Mouse (Mus musculus) megakaryocyte progenitor cell, adult 5-6 weeks (primary cell): ENCODE measurements around the gene Samsn1. TPM values are rescaled to one million over a fixed set of nuclear protein-coding genes. Genes with fewer than 3 reads are reported as not detected.
A peak's percentile ranks its signal among the peaks of the same experiment; 100 is the strongest.
"Not testable (repeated sequence)": the region's sequence is repeated elsewhere in the genome, so short reads cannot be mapped to it uniquely, and the experiment has no call there.

ENCODE experiments used
- ATAC-seq: replicated peaks from 2 replicates; pipeline ENCODE4 v1.8.0; 2016; ENCODE audit warnings: mild to moderate bottlenecking, moderate TSS enrichment, inconsistent platforms; ENCODE audit not compliant: poor library complexity
- total RNA-seq, 2 experiments: library from RNA; stranded (forward) in 1 of 2; stranded (reverse) in 1 of 2; fragments of 157-497, 149-512 nt in 1 of 2; fragments of 200-1000 nt in 1 of 2; gene quantifications; 2 replicates each; pipeline versions ENCODE4 v1.2.3 to v1.2.4; 2015 to 2017

The Samsn1 gene
- total RNA-seq, 2 experiments from 2014 or later: 73.9 to 78.7 TPM

GRCm38 (mm10) chr16:75889081-75889646 is 132.9 kb downstream of the Samsn1 start:
- peak; percentile 20; the same call in 1 of the 2 replicates for ATAC-seq

GRCm38 (mm10) chr16:75887203-75887602 is 134.9 kb downstream of the Samsn1 start:
- ATAC-seq: peak; percentile 91

GRCm38 (mm10) chr16:75878885-75879284 is 143.2 kb downstream of the Samsn1 start:
- ATAC-seq: no peak

- peak; percentile 88 for ATAC-seq
Measured at GRCm38 (mm10) chr16:75877170-75877569, 144.9 kb downstream of the Samsn1 start.

GRCm38 (mm10) chr16:75875896-75876295 is 146.2 kb downstream of the Samsn1 start:
- ATAC-seq: no peak

GRCm38 (mm10) chr16:75874508-75874907 is 147.6 kb downstream of the Samsn1 start:
- no peak for ATAC-seq

GRCm38 (mm10) chr16:75872241-75872640 is 149.8 kb downstream of the Samsn1 start:
- ATAC-seq: peak; percentile 60

- ATAC-seq: peak; percentile 29
Measured at GRCm38 (mm10) chr16:75867400-75867799, 154.7 kb downstream of the Samsn1 start.

- ATAC-seq: peak; percentile 73
Measured at GRCm38 (mm10) chr16:75865505-75865904, 156.6 kb downstream of the Samsn1 start.

GRCm38 (mm10) chr16:75864673-75865072 is 157.4 kb downstream of the Samsn1 start:
- ATAC-seq: peak; percentile 26; the same call in 1 of the 2 replicates

- no peak for ATAC-seq
Measured at GRCm38 (mm10) chr16:75856343-75856742, 165.7 kb downstream of the Samsn1 start.

- peak; percentile 92 for ATAC-seq
Measured at GRCm38 (mm10) chr16:75855402-75855801, 166.7 kb downstream of the Samsn1 start.

- peak; percentile 32 for ATAC-seq
Measured at GRCm38 (mm10) chr16:75853556-75854271, 168.4 kb downstream of the Samsn1 start.

- no peak for ATAC-seq
Measured at GRCm38 (mm10) chr16:75852485-75852884, 169.6 kb downstream of the Samsn1 start.

- ATAC-seq: no peak
Measured at GRCm38 (mm10) chr16:75849039-75849438, 173.0 kb downstream of the Samsn1 start.

- no peak for ATAC-seq
Measured at GRCm38 (mm10) chr16:75843653-75844062, 178.4 kb downstream of the Samsn1 start.

GRCm38 (mm10) chr16:75843031-75843430 is 179.1 kb downstream of the Samsn1 start:
- no peak for ATAC-seq

- ATAC-seq: no peak
Measured at GRCm38 (mm10) chr16:75842569-75842968, 179.5 kb downstream of the Samsn1 start.

- ATAC-seq: peak; percentile 92
Measured at GRCm38 (mm10) chr16:75837728-75838451, 184.2 kb downstream of the Samsn1 start.

- ATAC-seq: peak; percentile 70
Measured at GRCm38 (mm10) chr16:75831390-75831789, 190.7 kb downstream of the Samsn1 start.

GRCm38 (mm10) chr16:75826949-75827348 is 195.1 kb downstream of the Samsn1 start:
- ATAC-seq: not testable (repeated sequence)

- ATAC-seq: peak; percentile 57
Measured at GRCm38 (mm10) chr16:75826498-75826897, 195.6 kb downstream of the Samsn1 start.
